Mouse (Mus musculus) left cerebral cortex, adult 2 months (tissue): ENCODE results near the gene Gm13277. TPM values are rescaled to one million over a fixed set of nuclear protein-coding genes. Genes with fewer than 3 reads are reported as not detected.
"Not testable (repeated sequence)": the region's sequence is repeated elsewhere in the genome, so short reads cannot be mapped to it uniquely, and the experiment has no call there.

ENCODE experiments used
- DNase-seq, 2 experiments: peaks; one replicate each; pipeline ENCODE4 v3.0.0; 2021 to 2022; ENCODE audit warnings: low spot score in 2 of 2, mixed read lengths in 1 of 2; ENCODE audit errors: extremely low spot score in 1 of 2
- H3K27ac ChIP-seq: fragments of 200-600 bp; 2 replicates; pipeline ENCODE4 v1.8.1; 2022
- H3K4me3 ChIP-seq: fragments of 200-600 bp; 2 replicates; pipeline ENCODE4 v1.8.1; 2022
- CTCF ChIP-seq: fragments of 200-600 bp; IDR thresholded peaks from 2 replicates; pipeline ENCODE4 v1.8.1; 2022; ENCODE audit warnings: antibody characterized with exemption, mild to moderate bottlenecking, moderate library complexity
- intact Hi-C: fragments of 180-260 bp; cut with DNase I; formaldehyde crosslinking; loops from one replicate; pipeline ENCODE4 v1.15.1; 2025
- total RNA-seq, 2 experiments: library from RNA; stranded (reverse); gene quantifications; 2 replicates each; pipeline ENCODE4 v1.2.3; 2021

Gm13277 gene
- total RNA-seq, 2 experiments from 2014 or later, result not detected

- H3K4me3 ChIP-seq, result peak overlapping the region; percentile 19; the same call in 1 of the 2 replicates
- intact Hi-C loops, H3K27ac ChIP-seq: not testable (repeated sequence)
- TF ChIP-seq CTCF, result peak; percentile 54
- DNase-seq, result peak in 1 of 2 experiments; percentile 51
Measured at GRCm38 (mm10) chr4:88760431-88760830, 28.0 kb upstream of the Gm13277 start.

DNA sequence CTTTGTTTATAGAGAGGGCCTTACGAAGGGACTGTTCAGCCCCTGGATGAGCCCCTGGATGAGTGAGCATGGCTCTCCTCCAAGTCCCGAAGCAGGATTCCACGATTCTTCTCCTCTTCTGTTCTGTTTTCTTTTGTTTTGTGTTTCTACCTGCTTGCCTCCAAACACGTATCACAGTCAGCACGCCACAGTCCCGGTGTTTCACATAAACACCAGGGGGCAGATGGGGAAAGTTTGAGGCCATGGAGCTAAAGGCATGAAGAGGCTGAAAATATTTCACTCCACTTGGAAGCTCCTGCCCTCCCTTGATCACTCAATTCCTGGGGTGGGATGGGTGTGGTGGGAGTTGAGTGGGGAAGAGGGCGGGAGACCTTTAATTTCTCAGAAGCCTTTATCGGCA is 26.7 kb upstream of the Gm13277 start:
- H3K4me3 ChIP-seq, intact Hi-C loops, H3K27ac ChIP-seq: not testable (repeated sequence)
- DNase-seq, result peak; percentile 69 to 72
- peak; percentile 12 for TF ChIP-seq CTCF

DNA sequence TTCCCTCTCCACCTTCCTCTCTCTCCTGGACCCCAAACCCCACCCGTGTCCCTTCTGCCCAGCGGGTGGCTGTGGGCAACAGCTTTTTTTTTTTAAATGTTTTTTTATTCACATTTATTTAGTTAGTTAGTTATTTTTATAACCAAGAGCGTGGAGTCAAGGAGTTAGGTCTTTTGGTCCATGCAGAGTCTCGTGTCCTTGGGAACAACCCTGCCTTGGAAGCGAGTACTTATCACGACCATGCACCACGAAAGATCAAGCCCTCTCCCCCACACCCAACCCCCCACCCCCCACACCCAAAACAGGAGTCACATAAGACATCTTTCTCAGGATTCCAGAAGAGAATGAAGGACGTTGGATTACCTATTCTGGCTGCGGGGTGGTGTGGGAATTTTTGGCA is 26.1 kb upstream of the Gm13277 start:
- H3K4me3 ChIP-seq, intact Hi-C loops, H3K27ac ChIP-seq, DNase-seq: not testable (repeated sequence)

- H3K4me3 ChIP-seq, H3K27ac ChIP-seq, intact Hi-C loops: not testable (repeated sequence)
- DNase-seq, result peak in 1 of 2 experiments; percentile 22
- peak; percentile 53 for TF ChIP-seq CTCF
Measured at GRCm38 (mm10) chr4:88763384-88764018, 24.9 kb upstream of the Gm13277 start.

DNA sequence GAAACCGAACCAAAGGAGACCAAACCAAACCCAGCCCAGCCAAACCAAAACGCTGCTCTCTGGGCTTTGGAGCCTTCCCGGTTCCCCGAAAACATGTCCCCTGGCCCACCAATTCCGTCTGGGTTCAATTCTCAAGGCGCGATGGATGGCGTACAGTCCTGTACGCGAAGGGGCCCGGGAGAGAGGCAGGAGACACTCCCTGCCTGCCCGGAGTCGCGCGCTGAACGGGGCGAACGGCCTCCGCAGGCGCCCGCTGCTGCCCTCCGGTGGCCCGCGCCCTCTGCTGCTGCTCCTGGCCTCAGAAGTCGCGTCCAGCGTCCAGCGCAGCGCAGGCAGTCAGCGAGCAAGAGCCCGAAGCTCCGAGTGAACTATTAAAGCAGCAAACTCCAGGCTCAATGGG is 14.9 kb upstream of the Gm13277 start, which contains the start of gene Gm13290:
Gene Gm13290 (plus strand): TSS at position 301 of the 400 bp plus-strand sequence.
- H3K4me3 ChIP-seq, DNase-seq, intact Hi-C loops, H3K27ac ChIP-seq: not testable (repeated sequence)

- H3K27ac ChIP-seq, H3K4me3 ChIP-seq, intact Hi-C loops, DNase-seq: not testable (repeated sequence)
Measured at GRCm38 (mm10) chr4:88776622-88777021, 11.8 kb upstream of the Gm13277 start, which contains the start of gene Gm13289. Gm13289 (plus strand) TSS chr4:88776922.

DNA sequence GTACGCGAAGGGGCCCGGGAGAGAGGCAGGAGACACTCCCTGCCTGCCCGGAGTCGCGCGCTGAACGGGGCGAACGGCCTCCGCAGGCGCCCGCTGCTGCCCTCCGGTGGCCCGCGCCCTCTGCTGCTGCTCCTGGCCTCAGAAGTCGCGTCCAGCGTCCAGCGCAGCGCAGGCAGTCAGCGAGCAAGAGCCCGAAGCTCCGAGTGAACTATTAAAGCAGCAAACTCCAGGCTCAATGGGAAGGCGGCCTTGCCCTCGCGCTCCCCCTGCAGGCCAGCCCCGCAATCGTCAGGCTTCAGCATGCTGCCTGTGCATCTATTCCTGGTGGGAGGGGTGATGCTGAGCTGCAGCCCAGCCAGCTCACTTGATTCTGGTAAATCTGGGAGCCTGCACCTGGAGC is 8.9 kb upstream of the Gm13277 start, which contains the start of gene Gm13272:
Gene Gm13272 (plus strand): TSS at position 301 of the 400 bp plus-strand sequence.
- H3K27ac ChIP-seq, intact Hi-C loops, DNase-seq, H3K4me3 ChIP-seq: not testable (repeated sequence)

DNA sequence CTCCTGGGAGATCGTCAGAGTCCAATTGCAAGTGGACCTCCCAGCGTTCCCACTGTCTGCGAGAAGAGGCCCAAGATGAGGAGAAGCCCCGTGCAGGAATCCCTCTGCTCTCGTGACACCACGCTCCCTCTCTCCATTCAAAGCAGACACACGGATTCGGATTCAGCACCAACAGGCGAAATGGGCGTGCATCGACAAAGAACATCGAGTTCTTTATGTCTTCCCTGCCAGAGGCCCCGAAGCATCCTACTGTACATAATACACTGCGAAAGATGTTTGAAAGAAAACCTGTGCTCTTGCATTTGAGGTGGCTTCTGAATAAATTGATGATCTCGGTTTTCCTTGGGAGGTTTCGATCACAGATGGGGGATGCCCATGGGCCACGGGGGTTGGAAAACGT is 8.1 kb upstream of the Gm13277 start:
- DNase-seq, H3K4me3 ChIP-seq, intact Hi-C loops, H3K27ac ChIP-seq: not testable (repeated sequence)

GRCm38 (mm10) chr4:88781831-88782230 is 6.6 kb upstream of the Gm13277 start, which contains the start of gene Ifnz:
Ifnz (plus strand) TSS chr4:88782131.
- intact Hi-C loops, H3K4me3 ChIP-seq, H3K27ac ChIP-seq, DNase-seq: not testable (repeated sequence)

- DNase-seq, H3K27ac ChIP-seq, intact Hi-C loops, H3K4me3 ChIP-seq: not testable (repeated sequence)
Measured at GRCm38 (mm10) chr4:88782335-88782734, 6.1 kb upstream of the Gm13277 start.

DNA sequence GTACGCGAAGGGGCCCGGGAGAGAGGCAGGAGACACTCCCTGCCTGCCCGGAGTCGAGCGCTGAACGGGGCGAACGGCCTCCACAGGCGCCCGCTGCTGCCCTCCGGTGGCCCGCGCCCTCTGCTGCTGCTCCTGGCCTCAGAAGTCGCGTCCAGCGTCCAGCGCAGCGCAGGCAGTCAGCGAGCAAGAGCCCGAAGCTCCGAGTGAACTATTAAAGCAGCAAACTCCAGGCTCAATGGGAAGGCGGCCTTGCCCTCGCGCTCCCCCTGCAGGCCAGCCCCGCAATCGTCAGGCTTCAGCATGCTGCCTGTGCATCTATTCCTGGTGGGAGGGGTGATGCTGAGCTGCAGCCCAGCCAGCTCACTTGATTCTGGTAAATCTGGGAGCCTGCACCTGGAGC is 3.0 kb upstream of the Gm13277 start, which contains the start of gene Gm13276:
Gene Gm13276 (plus strand): TSS at position 301 of the 400 bp plus-strand sequence.
- DNase-seq, H3K27ac ChIP-seq, intact Hi-C loops, H3K4me3 ChIP-seq: not testable (repeated sequence)

GRCm38 (mm10) chr4:88791250-88791649 is 2.8 kb downstream of the Gm13277 start, which contains the start of gene Gm13278:
Gm13278 (plus strand) TSS chr4:88791550.
- H3K27ac ChIP-seq, intact Hi-C loops, H3K4me3 ChIP-seq, DNase-seq: not testable (repeated sequence)
